Mouse (Mus musculus) cerebellum, adult 11-12 months (tissue): ENCODE measurements at regions not wholly inside any gene's neighbourhood (a gene's known extent, or its start where the extent isn't known, plus 50 kb on each side); places are given as distances from the start of the nearest gene placed in this dataset.

ENCODE experiments used
- DNase-seq: peaks from one replicate; pipeline ENCODE4 v3.0.0; 2022

GRCm38 (mm10) chr15:30029257-30029899 is 143.0 kb upstream of the Ctnnd2 start:
- peak; percentile 48 for DNase-seq

GRCm38 (mm10) chr15:30035367-30035766 is 137.0 kb upstream of the Ctnnd2 start:
- no peak for DNase-seq

GRCm38 (mm10) chr15:30050851-30051250 is 121.5 kb upstream of the Ctnnd2 start:
- DNase-seq: no peak

- no peak for DNase-seq
These were observed 112.6 kb upstream of the Ctnnd2 start for GRCm38 (mm10) chr15:30059808-30060207.

DNA sequence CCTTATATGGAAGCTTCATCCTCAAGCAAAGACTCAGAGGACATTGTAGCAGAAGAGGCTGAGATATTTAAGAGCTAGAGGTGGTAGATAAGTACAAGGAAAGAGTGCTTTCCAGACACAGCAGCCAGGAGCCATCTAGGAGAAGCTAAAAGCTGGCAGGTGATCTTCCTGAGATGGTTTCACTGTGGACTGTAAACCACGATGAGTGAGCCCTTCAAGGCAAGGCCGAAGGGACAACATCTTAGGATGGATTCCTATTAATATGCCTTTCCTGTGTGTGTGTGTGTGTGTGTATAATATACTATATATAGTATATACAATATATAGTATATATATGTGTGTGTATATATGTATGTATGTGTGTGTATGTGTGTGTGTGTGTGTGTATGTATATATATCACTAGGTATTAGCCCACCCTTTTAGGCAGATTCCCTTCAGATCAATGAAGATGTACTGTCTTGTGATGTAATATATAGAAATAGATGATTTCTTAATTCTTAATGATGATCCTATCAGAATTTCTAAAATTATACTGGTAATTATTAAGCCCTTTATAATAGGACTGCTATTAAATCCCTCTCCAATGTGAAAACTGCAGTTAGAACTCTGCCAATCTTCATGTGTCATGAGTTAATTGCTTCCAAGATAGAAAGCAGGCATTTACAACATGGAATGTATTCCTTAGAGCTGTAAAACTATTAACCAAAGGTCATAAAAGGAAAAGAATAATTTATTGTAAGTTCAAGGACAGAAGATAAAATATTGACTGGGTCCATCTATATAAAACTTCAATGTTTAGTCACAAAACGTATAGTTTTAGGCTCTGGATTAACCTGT is 111.7 kb upstream of the Ctnnd2 start:
- DNase-seq: no peak

GRCm38 (mm10) chr15:30071668-30072067 is 100.7 kb upstream of the Ctnnd2 start:
- no peak for DNase-seq

DNA sequence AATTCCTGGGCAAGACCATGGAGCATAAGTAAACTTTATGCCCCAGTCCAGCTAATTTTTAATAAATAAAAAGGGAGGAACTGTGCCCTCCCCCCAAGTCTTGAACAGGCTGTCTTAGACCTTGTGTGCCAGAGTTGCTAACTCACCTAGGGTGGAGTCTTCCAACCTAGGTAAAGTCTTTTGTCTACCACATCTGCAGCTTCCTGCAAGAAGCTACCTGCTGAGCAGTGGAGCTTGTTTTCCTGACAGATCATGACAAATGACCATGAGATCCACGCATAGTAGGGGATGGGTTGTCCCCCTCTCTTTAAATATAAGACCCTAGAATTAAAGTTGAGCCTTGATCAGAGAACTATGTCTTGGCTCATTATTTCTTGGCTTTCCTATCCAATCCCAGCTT is 100.1 kb upstream of the Ctnnd2 start:
- DNase-seq: no peak

- DNase-seq: no peak
These were observed 85.3 kb upstream of the Ctnnd2 start for GRCm38 (mm10) chr15:30087120-30087519.

DNA sequence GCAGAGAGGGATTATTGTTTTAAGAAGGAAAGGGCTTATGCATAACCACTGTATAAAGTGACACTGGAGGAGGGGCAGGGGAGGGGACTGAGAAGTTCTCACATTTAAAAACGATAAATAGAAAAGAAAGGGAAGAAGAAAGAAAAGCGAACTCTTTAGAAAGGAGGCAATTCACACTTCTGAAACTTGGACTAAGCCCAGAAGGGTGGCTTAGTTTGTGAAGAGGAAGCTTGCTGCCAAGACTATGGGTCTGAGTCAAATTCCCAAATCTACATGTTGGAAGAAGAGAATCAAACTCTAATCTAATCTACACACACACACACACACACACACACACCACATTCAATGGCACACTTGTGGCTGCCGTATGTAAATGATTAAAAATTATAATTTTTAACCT is 50.3 kb upstream of the Ctnnd2 start:
- DNase-seq: no peak
